Mouse (Mus musculus) C2C12 (cell line): ENCODE results near the gene Slc4a5.

Experiments used
- CTCF ChIP-seq: IDR thresholded peaks from one replicate; pipeline ENCODE4 v1.5.1; 2011; ENCODE audit not compliant: control insufficient read depth, insufficient read depth, insufficient read length
- FOSL1 ChIP-seq: IDR thresholded peaks from one replicate; pipeline ENCODE4 v1.8.0; 2011; ENCODE audit warnings: mild to moderate bottlenecking, low read length; ENCODE audit not compliant: poor library complexity, insufficient read depth, severe bottlenecking
- MAX ChIP-seq: IDR thresholded peaks from one replicate; pipeline ENCODE4 v1.6.1; 2011; ENCODE audit warnings: mild to moderate bottlenecking, control low read depth
- MYOG ChIP-seq: IDR thresholded peaks from one replicate; pipeline ENCODE4 v1.6.1; 2011; ENCODE audit not compliant: control insufficient read depth, insufficient read length; ENCODE audit errors: extremely low read depth
- USF1 ChIP-seq: IDR thresholded peaks from one replicate; pipeline ENCODE4 v1.6.1; 2011; ENCODE audit warnings: low read depth, mild to moderate bottlenecking, control low read depth, moderate library complexity

GRCm38 (mm10) chr6:83351490-83352160, 132.0 kb downstream of the Slc4a5 start:
- TF ChIP-seq CTCF (no peak), FOSL1 (no peak), MYOG (no peak), USF1 (no peak), MAX (no peak)
